Mouse (Mus musculus): ENCODE measurements around the gene Sult3a1. TPM values are rescaled to one million over a fixed set of nuclear protein-coding genes. Genes with fewer than 3 reads are reported as not detected.

The Sult3a1 gene
- polyA plus RNA-seq, 1 experiment from 2014 or later, result not detected

Other genes with a start within 250 kb of the Sult3a1 start
- 21.2 and 23.4 TPM in 2 replicates for gene Clvs2, start 233.0 kb upstream of the Sult3a1 start, polyA plus RNA-seq (2015; fragmentation: Nextera tagmentation; extraction: Ambion mirVana)
- gene Sult3a2, start 71.0 kb upstream of the Sult3a1 start, polyA plus RNA-seq (2015; fragmentation: Nextera tagmentation; extraction: Ambion mirVana), result not detected in 2 replicates
- 1.3 and 1.4 TPM in 2 replicates for gene Rsph4a, start 47.4 kb downstream of the Sult3a1 start, polyA plus RNA-seq (2015; fragmentation: Nextera tagmentation; extraction: Ambion mirVana)
- 19.2 and 22.4 TPM in 2 replicates for gene Zup1, start 93.5 kb downstream of the Sult3a1 start, polyA plus RNA-seq (2015; fragmentation: Nextera tagmentation; extraction: Ambion mirVana)
- 101 and 113 TPM in 2 replicates for gene Rwdd1, start 161.9 kb downstream of the Sult3a1 start, polyA plus RNA-seq (2015; fragmentation: Nextera tagmentation; extraction: Ambion mirVana)
- gene Trappc3l, start 179.9 kb downstream of the Sult3a1 start, polyA plus RNA-seq (2015; fragmentation: Nextera tagmentation; extraction: Ambion mirVana), result not detected in 2 replicates
- not detected in 2 replicates for gene Calhm4, start 186.6 kb downstream of the Sult3a1 start, polyA plus RNA-seq (2015; fragmentation: Nextera tagmentation; extraction: Ambion mirVana)
- gene Calhm5, start 238.8 kb downstream of the Sult3a1 start, polyA plus RNA-seq (2015; fragmentation: Nextera tagmentation; extraction: Ambion mirVana), result 0.64 and 0.74 TPM in 2 replicates